Mouse (Mus musculus): Measurements from ENCODE around the gene Abr.

DNA sequence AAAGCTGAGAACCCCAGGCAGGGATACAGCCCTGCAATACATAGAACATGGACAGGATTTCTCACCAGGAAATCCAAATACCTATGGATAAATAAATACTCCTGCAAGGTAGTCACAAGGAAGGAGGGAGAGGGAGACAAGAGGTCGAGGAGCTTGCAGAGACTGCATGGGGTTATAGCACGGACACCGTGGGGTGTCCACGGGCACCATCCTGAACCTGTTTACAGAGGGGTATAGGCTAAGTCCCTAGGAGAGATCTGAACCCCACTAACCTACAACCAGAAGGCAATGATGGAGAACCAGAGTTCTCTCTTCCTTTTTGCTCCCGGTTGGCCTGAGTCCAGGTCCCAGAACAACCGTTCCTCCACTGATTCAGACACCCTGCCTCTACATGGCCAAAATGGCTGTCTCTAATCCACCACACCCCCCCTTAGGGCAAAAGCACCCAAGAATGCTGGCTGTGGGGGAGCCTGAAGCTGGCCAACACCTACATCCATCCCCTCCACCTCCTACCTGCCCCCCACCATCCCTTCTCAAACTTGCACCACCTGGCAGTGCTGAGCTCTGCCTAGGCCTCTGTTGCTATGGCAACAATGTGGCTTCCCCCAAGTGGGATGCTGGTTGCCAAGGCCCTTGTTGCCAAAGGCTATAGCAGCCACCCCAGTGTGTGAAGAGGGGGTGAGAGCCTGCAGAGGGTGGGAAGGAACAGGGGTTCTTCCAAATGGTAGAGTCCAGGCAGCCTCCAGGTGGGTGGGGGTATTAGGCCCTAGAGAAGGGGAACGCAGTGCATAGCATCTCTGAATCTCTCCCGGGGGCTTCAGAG is 114.6 kb downstream of the Abr start:
- no peak for TF ChIP-seq POLR2A (IDR thresholded peaks at IDR 0.05; ENCODE audit: insufficient read length, low read depth)
- no peak for TF ChIP-seq TCF3 (IDR thresholded peaks at IDR 0.05; ENCODE audit: insufficient read length, low read depth)
- no peak for TF ChIP-seq E2F4 (IDR thresholded peaks at IDR 0.05; ENCODE audit: insufficient read depth)
- no peak for TF ChIP-seq REST (IDR thresholded peaks at IDR 0.05; ENCODE audit: insufficient read depth, insufficient read length)
- TF ChIP-seq TCF12 (IDR thresholded peaks at IDR 0.05; ENCODE audit: insufficient read depth, poor library complexity, severe bottlenecking): no peak
- no peak for TF ChIP-seq POLR2AphosphoS2 (IDR thresholded peaks at IDR 0.05; ENCODE audit: insufficient read length, low read depth)
- TF ChIP-seq MYOD1 (IDR thresholded peaks at IDR 0.05; ENCODE audit: control insufficient read depth in 1 of 3, insufficient read length in 2 of 3, low read depth in 2 of 3): no peak
- no peak for TF ChIP-seq MAX (IDR thresholded peaks at IDR 0.05; ENCODE audit: low read depth)
- TF ChIP-seq MYOG (IDR thresholded peaks at IDR 0.05; ENCODE audit: control insufficient read depth in 1 of 3, insufficient read depth in 1 of 3, insufficient read length in 2 of 3, low read depth in 2 of 3): no peak
